Mouse (Mus musculus) liver, embryonic 15.5 days (tissue): ENCODE results near the gene Scn11a. TPM values are rescaled to one million over a fixed set of nuclear protein-coding genes. Genes with fewer than 3 reads are reported as not detected.

ENCODE experiments used
- ATAC-seq: fragments of 200-750 bp; cut with Nextera tagmentation; 2 replicates; pipeline ENCODE4 v1.8.0; 2017; ENCODE audit warnings: moderate number of reproducible peaks, mild to moderate bottlenecking, moderate library complexity; ENCODE audit not compliant: insufficient read depth
- H3K27ac ChIP-seq: fragments of 300-500 bp; sonication (generic); replicated peaks from 2 replicates; pipeline ENCODE4 v1.5.1; 2015; ENCODE audit warnings: mild to moderate bottlenecking, inconsistent platforms
- H3K27me3 ChIP-seq: fragments of 300-500 bp; sonication (generic); 2 replicates; pipeline ENCODE4 v1.6.1; 2015; ENCODE audit warnings: mild to moderate bottlenecking, inconsistent platforms
- H3K36me3 ChIP-seq: fragments of 300-500 bp; sonication (generic); replicated peaks from 2 replicates; pipeline ENCODE4 v1.6.1; 2015; ENCODE audit warnings: moderate library complexity, mild to moderate bottlenecking, inconsistent platforms
- H3K4me1 ChIP-seq: fragments of 300-500 bp; sonication (generic); replicated peaks from 2 replicates; pipeline ENCODE4 v1.6.1; 2015; ENCODE audit warnings: inconsistent platforms
- H3K4me2 ChIP-seq: fragments of 300-500 bp; sonication (generic); 2 replicates; pipeline ENCODE4 v1.6.1; 2015; ENCODE audit warnings: moderate library complexity, mild to moderate bottlenecking, inconsistent platforms
- H3K4me3 ChIP-seq: fragments of 300-500 bp; sonication (generic); replicated peaks from 2 replicates; pipeline ENCODE4 v1.5.1; 2015; ENCODE audit warnings: mild to moderate bottlenecking, inconsistent platforms
- H3K9ac ChIP-seq: fragments of 300-500 bp; sonication (generic); 2 replicates; pipeline ENCODE4 v1.6.1; 2015; ENCODE audit warnings: moderate library complexity, mild to moderate bottlenecking, inconsistent platforms
- H3K9me3 ChIP-seq: fragments of 300-500 bp; sonication (generic); replicated peaks from 2 replicates; pipeline ENCODE4 v1.6.1; 2016; ENCODE audit warnings: inconsistent platforms
- WGBS: fragments of 180-500 bp; shearing (Covaris S2); methylation state at CpG from one replicate; pipeline ENCODE4 v1.1.7; 2015; ENCODE audit warnings: mixed read lengths; ENCODE audit not compliant: insufficient replicate concordance; 5-methylcytosine and 5-hydroxymethylcytosine counted together
- polyA plus RNA-seq: library from polyadenylated mRNA; unstranded; fragments of >200 nt; fragmentation: Nextera tagmentation; extraction: Ambion mirVana; gene quantifications from 2 replicates; pipeline ENCODE4 v1.2.1, GENCODE M21; 2015

The Scn11a gene
- polyA plus RNA-seq: 0.02 TPM in 1 of 2 replicates, not detected in the other

DNA sequence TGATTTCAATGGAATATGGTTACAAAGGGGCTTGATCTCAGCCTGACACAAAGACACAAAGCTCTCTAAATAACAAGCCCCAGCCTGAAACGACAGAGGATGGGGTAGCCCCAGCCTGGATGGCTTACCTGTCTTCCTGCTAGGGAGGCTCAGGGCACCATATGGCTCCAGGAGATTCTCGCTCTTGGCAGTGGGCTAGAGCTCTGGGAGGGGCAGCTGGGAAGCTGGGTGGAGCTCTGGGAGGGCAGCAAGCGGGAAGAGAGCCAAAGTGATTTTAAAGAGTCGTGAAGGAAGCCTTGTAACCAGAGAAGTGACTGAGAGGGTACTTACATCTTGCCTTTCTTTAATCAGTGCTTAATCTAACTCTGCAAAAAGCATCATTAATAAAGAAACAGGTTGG lies at the start of gene Scn11a:
Scn11a (minus strand) TSS at position 160 of the 400 bp plus-strand sequence.
- Histone ChIP-seq H3K36me3 (no peaks in the 10 kb centered on the region), H3K4me1 (no peaks in the 10 kb centered on the region), H3K4me2 (no peak within 1 kb of the TSS), H3K27me3 (no peaks in the 10 kb centered on the region; the same call in 1 of the 2 replicates), H3K4me3 (no peak within 1 kb of the TSS), H3K9me3 (no peaks in the 10 kb centered on the region), H3K27ac (no peak within 1 kb of the TSS), H3K9ac (no peak within 1 kb of the TSS)
- no peak for ATAC-seq
- WGBS: 28% methylated on average over 4 of the region's 4 CpGs

DNA sequence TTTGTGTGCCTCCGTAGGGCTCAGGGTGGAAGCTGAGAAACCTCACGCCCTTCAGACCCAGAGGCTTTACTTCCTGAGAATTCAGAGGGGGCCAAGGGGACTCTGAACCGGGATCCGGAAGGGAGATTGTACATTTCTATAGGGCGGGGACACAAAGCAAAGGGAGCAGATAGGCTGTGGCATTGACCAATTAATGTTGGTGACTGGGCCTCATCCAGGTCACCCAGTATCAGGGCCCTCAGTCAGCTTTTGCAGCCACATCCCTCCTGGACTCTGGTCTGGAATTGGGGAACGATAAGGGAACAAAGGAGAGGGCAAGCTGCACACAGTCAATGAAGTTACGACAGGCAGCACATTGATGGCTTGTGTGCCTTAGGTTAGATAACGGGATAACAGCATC lies 28.9 kb upstream of the Scn11a start:
- Histone ChIP-seq H3K9ac (no peak overlapping the region), H3K4me1 (no peaks in the 10 kb centered on the region; the same call in 1 of the 2 replicates), H3K4me2 (no peak overlapping the region), H3K4me3 (no peak overlapping the region), H3K27ac (0 out of 2 replicates have a peak overlapping the region, but pooled peaks have one; percentile 3), H3K9me3 (no peaks in the 10 kb centered on the region), H3K27me3 (no peaks in the 10 kb centered on the region), H3K36me3 (no peaks in the 10 kb centered on the region)
- ATAC-seq: no peak
- 52% methylated on average over 8 of the region's 8 CpGs for WGBS

- H3K27ac ChIP-seq: no peak overlapping the region
- peak; percentile 37; the same call in 1 of the 2 replicates for ATAC-seq
Observed at GRCm38 (mm10) chr9:119853071-119853846, 28.0 kb upstream of the Scn11a start.

DNA sequence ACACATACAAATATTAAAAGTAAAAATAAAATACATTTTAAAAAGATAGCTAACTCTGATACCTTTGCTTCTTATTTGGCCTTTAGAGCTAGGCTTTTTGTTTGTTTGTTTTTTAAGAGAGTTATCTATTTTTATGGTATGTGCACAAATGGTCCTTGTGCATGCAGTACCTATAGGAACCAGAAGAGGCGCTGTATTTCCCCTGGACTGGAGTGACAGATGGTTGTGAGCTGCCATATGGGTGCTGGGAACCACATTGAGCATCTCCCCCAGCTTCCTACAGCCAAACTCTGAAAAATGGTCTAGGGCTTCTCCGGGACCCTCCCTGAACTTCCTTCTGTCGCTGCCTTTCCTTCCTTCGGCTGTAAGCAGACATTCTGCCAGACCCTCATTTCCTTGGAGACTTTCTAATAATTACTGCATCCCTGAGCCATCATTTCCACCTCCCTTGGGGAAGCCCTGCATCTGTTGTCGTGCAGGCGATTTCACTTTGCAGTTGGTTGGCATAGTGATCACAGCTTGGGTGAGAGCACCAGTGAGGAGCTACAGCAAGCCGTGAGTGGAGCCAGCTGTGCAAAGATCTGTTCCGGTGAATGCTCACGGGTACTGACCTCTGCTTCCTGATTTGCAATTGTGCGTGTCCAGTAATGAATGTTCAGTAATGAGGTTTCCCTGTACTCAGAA lies 27.2 kb upstream of the Scn11a start:
- H3K9me3 ChIP-seq: no peaks in the 10 kb centered on the region
- H3K27ac ChIP-seq: no peak overlapping the region
- no peak overlapping the region for H3K9ac ChIP-seq
- H3K27me3 ChIP-seq: no peaks in the 10 kb centered on the region
- no peaks in the 10 kb centered on the region; the same call in 1 of the 2 replicates for H3K4me1 ChIP-seq
- no peaks in the 10 kb centered on the region for H3K36me3 ChIP-seq
- WGBS: 64% methylated on average over 10 of the region's 10 CpGs
- H3K4me3 ChIP-seq: no peak overlapping the region
- ATAC-seq: no peak
- H3K4me2 ChIP-seq: no peak overlapping the region

More at GRCm38 (mm10) chr9:119853071-119853846, 28.0 kb upstream of the Scn11a start:
- no peaks in the 10 kb centered on the region for H3K9me3 ChIP-seq
- H3K9ac ChIP-seq: no peak overlapping the region
- no peak overlapping the region for H3K4me2 ChIP-seq
- H3K4me1 ChIP-seq: no peaks in the 10 kb centered on the region; the same call in 1 of the 2 replicates
- 50% methylated on average over 2 of the region's 2 CpGs for whole genome bisulfite sequencing
- no peaks in the 10 kb centered on the region for H3K36me3 ChIP-seq
- H3K4me3 ChIP-seq: no peak overlapping the region
- H3K27me3 ChIP-seq: no peaks in the 10 kb centered on the region

DNA sequence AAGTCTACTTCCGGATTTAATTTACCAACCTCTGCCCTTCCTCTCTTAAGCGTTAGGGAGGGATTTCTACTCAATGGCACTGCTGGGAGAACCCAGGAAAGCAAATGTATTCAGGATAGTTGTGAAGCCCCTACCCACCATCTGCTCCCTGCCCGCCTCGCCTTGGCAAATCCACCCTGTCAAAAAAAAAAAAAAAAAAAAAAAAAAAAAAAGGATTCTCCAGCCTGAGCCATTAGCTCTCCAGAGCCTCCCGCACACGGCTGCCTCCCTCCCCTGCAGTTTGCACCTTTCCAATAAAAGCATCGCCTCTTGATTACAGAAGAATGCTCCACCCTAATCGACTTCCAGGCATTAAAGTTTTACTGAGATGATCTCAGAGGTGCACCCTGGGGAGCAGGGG lies 24.0 kb upstream of the Scn11a start:
- no peaks in the 10 kb centered on the region for H3K27me3 ChIP-seq
- 28% methylated on average over 8 of the region's 8 CpGs for WGBS
- H3K9me3 ChIP-seq: no peaks in the 10 kb centered on the region
- no peak overlapping the region for H3K27ac ChIP-seq
- no peaks in the 10 kb centered on the region for H3K36me3 ChIP-seq
- H3K9ac ChIP-seq: no peak overlapping the region
- ATAC-seq: no peak
- no peak overlapping the region for H3K4me2 ChIP-seq
- no peaks in the 10 kb centered on the region; the same call in 1 of the 2 replicates for H3K4me1 ChIP-seq
- no peak overlapping the region for H3K4me3 ChIP-seq

- no peaks in the 10 kb centered on the region for H3K36me3 ChIP-seq
- H3K9me3 ChIP-seq: no peaks in the 10 kb centered on the region
- no peaks in the 10 kb centered on the region for H3K27me3 ChIP-seq
- H3K27ac ChIP-seq: no peak overlapping the region
- no peaks in the 10 kb centered on the region; the same call in 1 of the 2 replicates for H3K4me1 ChIP-seq
- no peak overlapping the region for H3K4me2 ChIP-seq
- no peak overlapping the region for H3K9ac ChIP-seq
- 47% methylated on average over 7 of the region's 7 CpGs for WGBS
- no peak overlapping the region for H3K4me3 ChIP-seq
- no peak for ATAC-seq
Observed at GRCm38 (mm10) chr9:119848671-119849070, 23.4 kb upstream of the Scn11a start.

GRCm38 (mm10) chr9:119847187-119847586 lies 21.9 kb upstream of the Scn11a start:
- H3K27me3 ChIP-seq: no peaks in the 10 kb centered on the region
- no peak overlapping the region for H3K4me2 ChIP-seq
- no peak for ATAC-seq
- H3K9me3 ChIP-seq: no peaks in the 10 kb centered on the region
- no peaks in the 10 kb centered on the region for H3K36me3 ChIP-seq
- no peak overlapping the region for H3K9ac ChIP-seq
- WGBS: 65% methylated on average over 6 of the region's 6 CpGs
- no peak overlapping the region for H3K4me3 ChIP-seq
- 0 out of 2 replicates have a peak, but pooled peaks cover 4% of the 10 kb centered on the region for H3K4me1 ChIP-seq
- H3K27ac ChIP-seq: no peak overlapping the region

DNA sequence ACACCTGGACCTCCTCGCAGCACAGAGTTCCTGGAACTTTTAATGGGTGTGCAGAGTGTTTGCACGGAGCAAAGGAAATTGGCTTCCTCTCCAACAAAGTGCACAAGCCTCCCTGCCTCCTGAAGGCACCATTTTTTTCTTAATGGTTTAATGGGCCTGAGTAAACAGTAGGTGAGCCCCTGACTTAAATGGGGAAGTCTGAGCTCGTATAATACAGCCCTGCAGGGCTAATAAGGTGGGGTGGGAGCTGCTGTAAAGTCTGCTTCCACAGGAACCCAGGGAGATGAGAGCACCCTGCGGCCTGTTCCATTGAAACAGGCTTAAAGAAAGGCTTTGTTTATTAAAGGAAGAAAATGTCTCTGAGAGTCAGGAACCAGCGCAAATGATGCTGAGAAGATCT lies 19.5 kb upstream of the Scn11a start:
- Histone ChIP-seq H3K27ac (no peak overlapping the region), H3K4me3 (no peak overlapping the region), H3K27me3 (no peaks in the 10 kb centered on the region), H3K9me3 (no peaks in the 10 kb centered on the region), H3K36me3 (no peaks in the 10 kb centered on the region), H3K4me2 (no peak overlapping the region), H3K4me1 (0 out of 2 replicates have a peak, but pooled peaks cover 9% of the 10 kb centered on the region), H3K9ac (no peak overlapping the region)
- 25% methylated on average over 5 of the region's 5 CpGs for WGBS
- ATAC-seq: no peak

DNA sequence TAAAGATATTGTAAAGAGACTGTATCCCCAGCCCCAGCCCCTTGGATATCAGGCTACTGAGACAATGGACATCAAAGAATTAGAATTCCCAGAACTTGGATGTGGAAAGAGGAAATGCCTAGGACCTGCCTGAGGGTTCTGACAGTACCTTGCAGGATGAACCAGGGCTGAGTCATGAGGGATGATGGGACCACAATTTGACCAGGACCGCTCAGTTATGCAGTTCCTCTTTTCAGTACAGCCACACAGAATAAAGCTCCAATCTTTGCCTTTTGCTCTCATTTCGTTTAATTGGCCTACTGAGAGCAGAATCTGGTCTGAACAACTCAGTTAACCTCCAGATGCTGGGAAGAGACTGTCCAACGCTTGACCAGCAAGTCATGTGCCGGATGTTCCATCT lies 18.3 kb upstream of the Scn11a start:
- Histone ChIP-seq H3K4me3 (no peak overlapping the region), H3K4me1 (0 out of 2 replicates have a peak, but pooled peaks cover 9% of the 10 kb centered on the region), H3K27me3 (no peaks in the 10 kb centered on the region), H3K27ac (no peak overlapping the region), H3K9me3 (no peaks in the 10 kb centered on the region), H3K4me2 (no peak overlapping the region), H3K36me3 (no peaks in the 10 kb centered on the region), H3K9ac (no peak overlapping the region)
- ATAC-seq: no peak
- WGBS: 42% methylated on average over 4 of the region's 4 CpGs

DNA sequence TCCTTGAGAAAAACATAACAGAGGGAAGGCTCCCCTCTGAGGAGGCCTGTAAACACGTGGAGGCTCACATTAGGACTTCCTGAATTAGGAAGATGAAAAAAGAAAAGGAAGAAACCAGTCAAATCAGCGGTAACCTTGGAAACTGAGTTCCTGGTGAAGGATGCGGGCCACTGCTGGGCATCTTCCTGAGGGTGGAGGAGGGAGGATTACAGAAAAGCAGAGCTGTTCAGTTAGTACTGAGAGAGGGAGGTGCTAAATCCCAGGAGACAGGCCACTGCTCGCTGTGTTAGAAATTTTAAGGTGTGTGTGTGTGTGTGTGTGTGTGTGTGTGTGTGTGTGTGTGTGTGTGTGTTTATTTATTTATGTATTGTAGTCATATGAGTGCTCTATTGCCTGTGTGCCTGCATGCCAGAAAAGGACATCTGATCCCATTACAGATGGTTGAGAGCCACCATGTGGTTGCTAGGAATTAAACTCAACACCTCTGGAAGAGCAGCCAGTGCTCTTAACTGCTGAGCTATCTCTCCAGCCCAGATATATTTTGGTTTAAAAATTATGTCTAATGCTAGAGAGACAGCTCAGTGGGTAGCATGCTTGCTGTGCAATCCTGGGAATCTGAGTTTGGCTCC lies 17.4 kb upstream of the Scn11a start:
- ATAC-seq: no peak
- 33% methylated on average over 4 of the region's 4 CpGs for WGBS
- Histone ChIP-seq H3K4me1 (0 out of 2 replicates have a peak, but pooled peaks cover 9% of the 10 kb centered on the region), H3K9me3 (no peaks in the 10 kb centered on the region), H3K36me3 (no peaks in the 10 kb centered on the region), H3K4me3 (no peak overlapping the region), H3K9ac (no peak overlapping the region), H3K27ac (no peak overlapping the region), H3K4me2 (no peak overlapping the region), H3K27me3 (no peaks in the 10 kb centered on the region)

- Histone ChIP-seq H3K27me3 (no peaks in the 10 kb centered on the region), H3K27ac (no peak overlapping the region), H3K4me2 (no peak overlapping the region), H3K4me3 (no peak overlapping the region), H3K9ac (no peak overlapping the region), H3K4me1 (0 out of 2 replicates have a peak, but pooled peaks cover 9% of the 10 kb centered on the region), H3K9me3 (no peaks in the 10 kb centered on the region), H3K36me3 (no peaks in the 10 kb centered on the region)
- peak; percentile 62 for ATAC-seq
- 36% methylated on average over 6 of the region's 6 CpGs for WGBS
Observed at GRCm38 (mm10) chr9:119842091-119842490, 16.8 kb upstream of the Scn11a start.
